Mouse (Mus musculus): ENCODE results near the gene Adamts17.

The Adamts17 gene

GRCm38 (mm10) chr7:66974859-66975258 lies 135.3 kb downstream of the Adamts17 start:
- no peak for DNase-seq (ENCODE audit: low spot score)

GRCm38 (mm10) chr7:66976371-66976770 lies 136.8 kb downstream of the Adamts17 start:
- no peak for DNase-seq (ENCODE audit: low spot score)

GRCm38 (mm10) chr7:66981591-66981990 lies 142.1 kb downstream of the Adamts17 start:
- no peak for DNase-seq (ENCODE audit: low spot score)

GRCm38 (mm10) chr7:66982084-66982483 lies 142.5 kb downstream of the Adamts17 start:
- no peak for DNase-seq (ENCODE audit: low spot score)

- DNase-seq (ENCODE audit: low spot score), result no peak
Observed at GRCm38 (mm10) chr7:66987671-66988070, 148.1 kb downstream of the Adamts17 start.

- no peak for DNase-seq (ENCODE audit: low spot score)
Observed at GRCm38 (mm10) chr7:66988441-66988840, 148.9 kb downstream of the Adamts17 start.

- peak; percentile 10 for DNase-seq (ENCODE audit: low spot score)
Observed at GRCm38 (mm10) chr7:66989357-66990045, 150.0 kb downstream of the Adamts17 start.

- DNase-seq (ENCODE audit: low spot score), result no peak
Observed at GRCm38 (mm10) chr7:66998821-66999220, 159.3 kb downstream of the Adamts17 start.

- DNase-seq (ENCODE audit: low spot score), result no peak
Observed at GRCm38 (mm10) chr7:67003648-67004047, 164.1 kb downstream of the Adamts17 start.

- DNase-seq (ENCODE audit: low spot score), result no peak
Observed at GRCm38 (mm10) chr7:67004220-67004619, 164.7 kb downstream of the Adamts17 start.

- no peak for DNase-seq (ENCODE audit: low spot score)
Observed at GRCm38 (mm10) chr7:67009841-67010240, 170.3 kb downstream of the Adamts17 start.

- DNase-seq (ENCODE audit: low spot score), result no peak
Observed at GRCm38 (mm10) chr7:67012011-67012751, 172.6 kb downstream of the Adamts17 start.

GRCm38 (mm10) chr7:67013211-67013895 lies 173.8 kb downstream of the Adamts17 start:
- no peak for DNase-seq (ENCODE audit: low spot score)

- DNase-seq (ENCODE audit: low spot score), result no peak
Observed at GRCm38 (mm10) chr7:67019937-67020336, 180.4 kb downstream of the Adamts17 start.

GRCm38 (mm10) chr7:67026114-67027070 lies 186.9 kb downstream of the Adamts17 start:
- DNase-seq (ENCODE audit: low spot score), result no peak

GRCm38 (mm10) chr7:67027216-67027615 lies 187.7 kb downstream of the Adamts17 start:
- no peak for DNase-seq (ENCODE audit: low spot score)

GRCm38 (mm10) chr7:67027696-67028095 lies 188.2 kb downstream of the Adamts17 start:
- DNase-seq (ENCODE audit: low spot score), result no peak

- no peak for DNase-seq (ENCODE audit: low spot score)
Observed at GRCm38 (mm10) chr7:67028902-67029301, 189.4 kb downstream of the Adamts17 start.

GRCm38 (mm10) chr7:67029481-67029880 lies 189.9 kb downstream of the Adamts17 start:
- no peak for DNase-seq (ENCODE audit: low spot score)

- no peak for DNase-seq (ENCODE audit: low spot score)
Observed at GRCm38 (mm10) chr7:67031284-67031683, 191.7 kb downstream of the Adamts17 start.

- DNase-seq (ENCODE audit: low spot score), result no peak
Observed at GRCm38 (mm10) chr7:67032616-67033015, 193.1 kb downstream of the Adamts17 start.

- DNase-seq (ENCODE audit: low spot score), result no peak
Observed at GRCm38 (mm10) chr7:67034369-67034768, 194.8 kb downstream of the Adamts17 start.
